Mouse (Mus musculus): ENCODE data around the gene Muc4. TPM values are rescaled to one million over a fixed set of nuclear protein-coding genes. Genes with fewer than 3 reads are reported as not detected.

The Muc4 gene
- total RNA-seq, 2 experiments from 2014 or later: 0.07 to 0.10 TPM

DNA sequence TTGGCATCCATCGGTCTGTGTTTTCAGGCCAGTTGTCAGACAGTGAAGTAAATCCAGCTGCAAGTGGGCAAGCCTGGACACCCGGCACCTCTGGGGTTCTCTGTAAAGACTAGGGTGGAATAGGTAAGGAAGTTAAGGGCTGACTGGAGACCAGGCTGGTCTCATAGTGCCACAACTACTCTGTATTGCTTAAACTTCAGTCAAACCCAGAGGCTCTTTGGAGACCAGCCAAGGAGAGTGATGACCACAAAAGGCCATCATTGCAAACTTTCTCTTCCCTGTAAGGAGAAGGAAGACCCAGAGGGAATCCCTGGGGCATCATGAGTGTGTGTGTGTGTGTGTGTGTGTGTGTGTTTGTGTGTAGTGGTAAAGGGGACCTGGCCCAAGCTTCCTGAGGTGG, 11.4 kb upstream of the Muc4 start:
- DNase-seq (ENCODE audit: low spot score in 2 of 2): no peak

DNA sequence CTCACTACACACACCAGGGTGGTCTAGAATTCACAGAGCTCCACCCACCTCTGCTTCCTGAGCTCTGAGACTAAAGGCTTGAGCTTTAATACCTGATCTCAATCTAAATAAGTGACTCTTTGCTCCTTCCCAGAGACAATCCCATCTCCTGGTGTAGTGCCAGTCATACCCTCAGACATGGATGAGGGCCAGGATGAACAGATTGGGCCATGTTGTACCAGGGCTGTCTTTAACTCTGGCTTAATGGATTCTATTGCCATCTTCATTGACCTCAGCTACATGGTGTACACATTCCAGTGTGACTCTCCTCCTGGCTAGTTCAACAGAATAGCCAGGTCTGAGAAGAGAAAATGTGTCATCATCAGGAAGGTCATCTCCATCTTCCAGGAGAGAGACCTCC, 9.2 kb upstream of the Muc4 start:
- DNase-seq (ENCODE audit: low spot score in 2 of 2): no peak

GRCm38 (mm10) chr16:32728240-32728639, 7.4 kb upstream of the Muc4 start:
- DNase-seq (ENCODE audit: low spot score in 2 of 2): no peak

DNA sequence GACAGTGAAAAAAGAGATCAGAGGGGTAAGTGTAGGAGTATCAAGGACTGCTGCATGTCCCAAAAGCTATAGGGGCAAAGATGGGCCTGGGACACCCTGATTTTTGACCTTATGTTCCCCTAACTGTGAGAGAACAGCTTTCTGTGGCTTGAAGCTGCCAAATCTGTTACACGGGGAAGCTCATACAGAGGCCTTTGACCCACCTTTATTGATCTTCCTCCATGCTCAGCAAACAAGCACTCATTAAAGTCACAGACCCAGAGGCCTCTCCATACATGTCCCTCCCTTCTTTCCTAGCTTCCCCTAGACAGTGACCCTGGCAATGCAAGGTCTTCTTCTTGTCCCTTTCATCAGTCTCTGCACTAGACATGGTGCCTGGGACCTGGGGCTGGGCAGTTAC, 7.0 kb upstream of the Muc4 start:
- DNase-seq (ENCODE audit: low spot score in 2 of 2): no peak

- DNase-seq (ENCODE audit: low spot score in 2 of 2): no peak
Observed at GRCm38 (mm10) chr16:32733213-32733612, 2.5 kb upstream of the Muc4 start.

- DNase-seq (ENCODE audit: low spot score in 2 of 2): no peak
Observed at GRCm38 (mm10) chr16:32736022-32736421, 336 bp downstream of the Muc4 start.

- DNase-seq (ENCODE audit: low spot score in 2 of 2): no peak
Observed at GRCm38 (mm10) chr16:32740003-32740663, 4.4 kb downstream of the Muc4 start.

- DNase-seq (ENCODE audit: low spot score in 2 of 2): no peak
Observed at GRCm38 (mm10) chr16:32741366-32741765, 5.7 kb downstream of the Muc4 start.

DNA sequence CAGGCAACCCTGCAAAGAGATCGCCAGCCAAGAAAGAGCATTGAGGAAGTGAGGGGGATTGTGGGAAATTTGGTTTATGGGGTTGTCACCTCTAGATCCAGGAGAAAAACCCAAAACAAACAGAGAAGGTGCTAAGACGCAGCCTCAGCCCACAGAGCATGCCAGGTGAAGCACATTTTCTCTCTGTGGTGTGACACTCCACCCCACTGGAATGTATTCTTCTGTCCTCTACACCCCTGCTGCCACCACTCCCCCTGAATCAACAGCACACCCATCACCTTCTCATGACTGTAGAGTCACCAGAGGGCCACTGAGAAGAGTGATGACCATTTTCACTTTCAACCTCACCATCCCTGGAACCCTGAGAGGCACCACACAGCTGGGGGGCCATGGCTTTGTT, 7.0 kb downstream of the Muc4 start:
- no peak for DNase-seq (ENCODE audit: low spot score in 2 of 2)

DNA sequence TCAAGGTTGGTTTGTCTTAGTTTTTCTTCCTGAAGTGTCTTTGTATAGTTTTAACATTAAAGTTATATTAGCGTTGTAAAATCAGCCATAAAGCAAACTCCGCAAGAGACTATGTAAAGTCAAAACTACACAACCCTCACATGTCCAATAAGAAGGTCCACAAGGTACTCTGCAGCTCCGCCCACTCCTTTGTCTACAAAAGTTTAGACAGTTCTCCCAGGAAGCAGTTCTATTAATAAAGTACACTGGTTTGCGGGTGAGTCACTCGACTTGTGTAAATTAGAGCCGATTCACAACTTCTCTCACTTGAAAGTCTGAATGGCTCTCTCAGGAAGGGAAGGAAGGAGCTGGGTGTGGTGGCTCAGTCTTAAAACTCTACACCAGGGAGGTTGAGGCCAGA, 10.2 kb downstream of the Muc4 start:
- DNase-seq (ENCODE audit: low spot score in 2 of 2): no peak

- no peak for DNase-seq (ENCODE audit: low spot score in 2 of 2)
Observed at GRCm38 (mm10) chr16:32750242-32751127, 14.8 kb downstream of the Muc4 start.

GRCm38 (mm10) chr16:32764550-32764949, 28.9 kb downstream of the Muc4 start:
- no peak for DNase-seq (ENCODE audit: low spot score in 2 of 2)

- no peak for DNase-seq (ENCODE audit: low spot score in 2 of 2)
Observed at GRCm38 (mm10) chr16:32764961-32765360, 29.3 kb downstream of the Muc4 start.

- no peak for DNase-seq (ENCODE audit: low spot score in 2 of 2)
Observed at GRCm38 (mm10) chr16:32766904-32767303, 31.2 kb downstream of the Muc4 start.

GRCm38 (mm10) chr16:32776676-32777075, 41.0 kb downstream of the Muc4 start:
- DNase-seq (ENCODE audit: low spot score in 2 of 2): no peak

- no peak for DNase-seq (ENCODE audit: low spot score in 2 of 2)
Observed at GRCm38 (mm10) chr16:32778956-32779355, 43.3 kb downstream of the Muc4 start.

- no peak for DNase-seq (ENCODE audit: low spot score in 2 of 2)
Observed at GRCm38 (mm10) chr16:32783324-32784062, 47.8 kb downstream of the Muc4 start.

- DNase-seq (ENCODE audit: low spot score in 2 of 2): no peak
Observed at GRCm38 (mm10) chr16:32784840-32785239, 49.2 kb downstream of the Muc4 start.

- DNase-seq (ENCODE audit: low spot score in 2 of 2): no peak
Observed at GRCm38 (mm10) chr16:32790056-32790455, 54.4 kb downstream of the Muc4 start.

- DNase-seq (ENCODE audit: low spot score in 2 of 2): no peak
Observed at GRCm38 (mm10) chr16:32795177-32795576, 59.5 kb downstream of the Muc4 start.

- no peak for DNase-seq (ENCODE audit: low spot score in 2 of 2)
Observed at GRCm38 (mm10) chr16:32796676-32797425, 61.2 kb downstream of the Muc4 start.
